Mouse (Mus musculus): ENCODE results near the gene Myo9a.

Gene Myo9a

DNA sequence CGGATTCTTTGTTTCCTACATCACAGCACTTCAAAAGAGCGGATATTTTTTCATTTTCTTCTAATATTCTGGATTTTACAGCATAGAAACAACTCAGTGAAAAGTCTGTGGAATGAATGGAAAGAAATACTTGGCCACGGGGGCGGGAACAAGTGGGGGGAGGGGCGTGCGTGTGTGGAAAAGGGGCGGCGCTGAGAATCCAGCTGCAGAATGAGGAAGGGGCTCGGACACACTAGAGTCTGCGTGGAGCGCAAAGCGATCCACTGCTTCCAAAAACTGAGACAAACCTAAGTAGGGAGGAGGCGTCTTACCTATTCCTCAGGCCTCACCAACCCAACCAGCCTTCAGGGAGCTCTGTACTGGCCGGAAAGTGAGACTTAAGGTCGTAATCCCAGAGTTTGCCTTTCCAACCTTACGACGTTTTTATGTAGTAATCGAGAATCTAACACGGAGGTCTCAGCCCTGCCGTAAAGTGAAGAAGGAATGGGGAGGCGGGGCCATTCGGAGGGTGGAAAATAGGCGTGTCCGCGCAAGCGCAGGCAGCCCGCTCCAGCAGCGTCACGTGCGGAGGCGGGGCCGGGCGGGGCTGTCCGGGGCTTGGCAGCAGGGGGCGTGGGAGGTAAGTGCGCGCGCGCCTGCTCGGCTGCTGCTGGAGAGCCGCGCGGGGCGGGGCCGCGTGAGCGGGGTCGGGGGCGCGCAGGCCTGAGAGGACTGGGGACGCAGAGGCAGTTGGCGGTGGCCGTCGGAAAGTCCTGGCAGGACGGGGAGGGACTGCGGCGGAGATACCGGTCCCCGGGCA is at the start of gene Myo9a, which contains the start of gene Senp8:
TSS of gene Myo9a (plus strand) at position 630 of the 799 bp plus-strand sequence.
TSS of gene Senp8 (minus strand) at position 444 of the 799 bp plus-strand sequence.
- DNase-seq: peak; percentile 100

DNA sequence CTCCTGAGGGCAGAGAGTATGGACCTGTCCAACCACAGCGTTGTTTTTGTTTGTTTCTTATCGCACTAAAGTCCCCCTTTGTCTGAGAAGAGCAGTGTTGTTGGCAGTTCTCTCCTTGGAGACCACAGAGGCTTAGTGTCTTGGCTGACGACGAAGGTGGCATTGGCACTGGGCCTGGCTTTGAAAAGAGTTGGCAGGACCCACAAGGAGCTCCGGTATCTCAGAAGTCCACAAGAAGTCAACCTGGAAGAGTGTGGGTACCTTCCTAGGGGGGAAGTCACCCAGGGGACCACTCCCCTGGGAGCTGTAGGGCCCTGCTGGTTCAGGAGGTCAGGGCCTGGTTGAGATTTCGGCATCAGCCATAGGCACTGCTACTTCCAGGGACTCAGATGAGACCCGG is 49.6 kb upstream of the Myo9a start:
- DNase-seq: peak; percentile 45 to 53

DNA sequence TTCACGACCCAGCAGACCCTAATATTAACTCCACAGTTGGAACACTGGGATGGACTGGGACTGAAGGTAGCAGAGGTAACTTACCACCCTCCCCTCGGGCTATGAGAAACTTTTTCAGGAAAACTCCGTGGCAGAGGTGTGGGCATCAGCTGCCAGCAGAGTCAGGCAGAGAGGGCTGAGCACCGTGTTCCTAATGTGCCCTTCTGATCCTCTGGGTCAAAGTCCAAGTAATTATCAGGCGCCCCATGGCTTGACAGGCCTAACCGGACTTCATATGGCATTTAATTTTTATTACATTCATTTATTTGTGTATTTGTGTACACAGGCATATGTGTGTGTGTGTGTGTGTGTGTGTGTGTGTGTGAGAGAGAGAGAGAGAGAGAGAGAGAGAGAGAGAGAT is 47.6 kb upstream of the Myo9a start:
- DNase-seq: no peak

- DNase-seq: no peak
These were observed 43.6 kb upstream of the Myo9a start for GRCm38 (mm10) chr9:59706850-59707825.

DNA sequence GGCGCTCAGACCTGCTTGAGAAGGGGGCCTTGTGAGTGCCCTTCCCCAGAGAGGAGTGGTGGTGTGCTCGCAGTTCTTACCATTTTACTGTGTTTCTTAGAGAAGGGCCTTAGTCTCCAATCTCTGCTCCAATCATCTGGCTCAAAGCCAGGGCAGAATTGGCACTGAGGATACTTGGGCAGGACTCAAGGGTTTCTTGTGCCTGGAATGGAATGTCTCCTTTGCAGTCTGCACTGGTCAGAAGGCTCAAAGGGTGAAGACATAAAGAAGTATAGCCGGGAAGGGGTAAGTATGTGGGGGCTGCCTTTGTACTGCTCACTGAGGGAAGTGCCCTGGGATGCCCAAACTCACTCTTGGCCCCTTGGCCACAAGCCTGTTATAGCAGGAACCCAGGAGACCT is 41.5 kb upstream of the Myo9a start:
- peak; percentile 70 to 71 for DNase-seq

GRCm38 (mm10) chr9:59716275-59716898 is 34.3 kb upstream of the Myo9a start:
- DNase-seq: no peak

- peak in 1 of 2 experiments; percentile 35 for DNase-seq
These were observed 32.5 kb upstream of the Myo9a start for GRCm38 (mm10) chr9:59718237-59718636.

GRCm38 (mm10) chr9:59721144-59721543 is 29.6 kb upstream of the Myo9a start:
- no peak for DNase-seq

DNA sequence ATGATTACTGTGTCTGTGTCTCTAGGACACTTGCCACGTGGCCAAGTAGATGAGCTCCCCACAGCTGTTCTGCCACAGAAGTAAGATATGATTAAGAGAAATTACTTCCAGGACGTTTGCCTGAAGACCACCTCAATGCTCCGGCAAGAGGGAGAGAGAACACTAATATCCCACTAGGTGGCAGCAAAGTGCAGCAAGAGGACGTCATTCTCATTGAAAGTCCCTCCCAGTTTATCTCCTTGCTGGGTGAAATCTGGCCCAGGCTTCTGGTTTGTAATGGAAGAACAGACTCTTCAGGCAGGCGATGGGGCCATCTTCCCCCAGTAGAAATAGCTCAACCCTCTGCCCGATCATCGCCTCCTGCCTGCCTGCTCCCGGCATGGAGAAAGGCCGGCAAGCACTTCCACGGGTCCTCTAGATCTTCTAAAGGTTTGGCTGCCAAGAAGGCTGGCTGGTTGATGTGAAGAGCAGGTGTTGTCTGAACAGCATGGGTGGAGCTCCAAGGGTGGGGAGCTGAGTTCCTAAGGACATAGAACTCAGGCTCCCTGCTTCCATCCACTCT is 27.5 kb upstream of the Myo9a start:
- peak; percentile 88 to 94 for DNase-seq

- DNase-seq: peak; percentile 71 to 76
These were observed 26.8 kb upstream of the Myo9a start for GRCm38 (mm10) chr9:59723791-59724442.

GRCm38 (mm10) chr9:59725515-59725914 is 25.2 kb upstream of the Myo9a start:
- no peak for DNase-seq

DNA sequence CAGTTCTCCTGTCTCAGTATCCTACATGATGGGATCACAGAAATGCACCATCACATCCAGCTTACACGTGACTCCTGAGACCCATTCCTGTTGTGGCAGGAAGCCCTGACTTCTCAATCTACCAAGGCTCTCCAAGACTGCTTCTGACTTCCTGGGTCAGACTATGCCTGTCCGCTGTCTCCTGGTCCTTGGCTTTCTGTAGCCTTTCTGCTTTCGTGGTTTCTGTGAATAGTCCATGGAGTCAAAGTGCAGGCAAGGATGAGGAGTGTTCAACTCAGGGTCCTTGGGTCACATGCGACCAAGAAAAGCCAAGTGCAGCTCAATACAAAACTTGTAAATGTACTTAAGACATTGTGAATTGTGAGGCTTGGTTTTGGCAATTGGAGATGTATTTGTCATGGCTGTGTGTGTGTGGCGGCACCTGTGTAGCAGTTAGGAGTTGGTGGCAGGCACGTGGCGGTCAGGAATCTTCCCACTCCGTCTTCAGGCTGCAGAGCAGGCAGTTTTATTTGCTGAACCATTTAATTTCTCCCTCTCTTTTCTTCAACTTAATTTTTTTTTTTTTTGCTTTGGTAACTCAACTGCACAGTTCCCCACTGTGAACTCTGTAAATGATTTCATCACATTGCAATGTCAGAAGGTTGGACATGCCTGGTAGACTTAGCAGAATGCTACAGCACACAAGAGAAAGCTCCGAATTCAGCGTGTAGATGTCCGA is 23.0 kb upstream of the Myo9a start:
- DNase-seq: no peak

DNA sequence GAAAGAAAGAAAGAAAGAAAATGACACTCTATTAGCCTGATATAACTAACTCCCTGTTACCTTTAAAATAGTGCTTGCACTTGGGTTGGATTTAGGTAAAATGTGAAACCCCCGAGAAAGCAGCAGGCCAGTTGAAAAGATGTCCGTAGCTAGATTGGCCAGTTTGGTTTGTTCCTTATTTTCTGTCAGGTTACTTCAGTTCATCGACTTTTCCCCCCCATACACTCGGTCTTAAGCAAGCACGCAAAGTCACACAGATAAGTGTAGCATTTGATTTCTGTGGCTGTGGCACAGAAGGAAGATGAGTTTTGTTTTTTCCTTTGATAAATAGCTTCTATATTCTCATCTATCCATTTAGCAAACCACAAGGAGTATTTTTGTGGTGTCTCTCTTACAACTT is 19.6 kb upstream of the Myo9a start:
- no peak for DNase-seq

DNA sequence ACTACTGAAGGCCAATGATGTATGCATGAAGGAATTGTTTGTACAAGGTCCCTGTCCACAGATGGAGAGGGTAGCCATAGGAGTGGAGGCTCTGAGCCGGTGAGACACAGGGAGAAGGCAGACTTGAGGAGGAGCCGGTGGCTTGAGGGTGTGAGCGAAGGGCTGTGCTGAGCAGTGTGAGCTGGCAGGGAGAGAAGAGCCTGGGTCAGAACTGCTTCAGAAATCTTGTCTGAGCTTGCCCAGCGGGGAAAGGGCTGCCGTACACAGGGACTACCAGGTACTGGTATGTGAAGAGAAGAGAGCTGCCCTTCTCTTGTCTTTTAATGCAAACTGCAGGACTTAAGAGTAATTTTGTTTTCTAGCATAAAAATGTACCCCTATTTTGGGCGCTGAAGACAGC is 17.6 kb upstream of the Myo9a start:
- DNase-seq: no peak

- no peak for DNase-seq
These were observed 15.3 kb upstream of the Myo9a start for GRCm38 (mm10) chr9:59735394-59735793.

GRCm38 (mm10) chr9:59740593-59740992 is 10.1 kb upstream of the Myo9a start:
- DNase-seq: no peak

GRCm38 (mm10) chr9:59743903-59744302 is 6.8 kb upstream of the Myo9a start:
- DNase-seq: no peak

- DNase-seq: no peak
These were observed 2.3 kb upstream of the Myo9a start for GRCm38 (mm10) chr9:59748387-59748786.

DNA sequence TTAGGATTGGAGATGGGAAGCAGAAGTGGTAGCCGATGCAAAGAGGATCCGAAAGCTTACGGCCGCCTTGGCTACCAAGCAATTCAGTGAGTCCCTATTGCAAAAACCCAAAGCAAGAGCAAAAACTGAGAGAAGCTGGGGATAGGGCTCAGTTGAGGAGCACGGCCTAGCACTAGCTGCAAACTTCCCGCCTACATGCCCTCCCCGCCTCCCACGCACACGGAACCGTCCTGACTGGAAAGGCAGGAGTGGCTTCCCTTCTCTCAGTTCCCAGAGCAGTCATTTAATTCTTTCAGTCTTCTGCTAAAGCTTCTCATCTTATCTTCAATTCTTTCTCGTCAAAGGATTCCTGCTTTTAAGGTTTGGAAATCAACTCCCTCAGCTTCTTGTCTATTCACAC is 1.7 kb upstream of the Myo9a start:
- DNase-seq: peak in 1 of 2 experiments; percentile 7

GRCm38 (mm10) chr9:59749581-59750265 is 973 bp upstream of the Myo9a start:
- peak; percentile 15 to 24 for DNase-seq

- no peak for DNase-seq
These were observed 428 bp downstream of the Myo9a start for GRCm38 (mm10) chr9:59751066-59751581.

Data from cerebellum, postnatal 10 days (tissue).